Comparison of ENCODE assay signal across 17 mouse cellular contexts in the genomic region with DNA sequence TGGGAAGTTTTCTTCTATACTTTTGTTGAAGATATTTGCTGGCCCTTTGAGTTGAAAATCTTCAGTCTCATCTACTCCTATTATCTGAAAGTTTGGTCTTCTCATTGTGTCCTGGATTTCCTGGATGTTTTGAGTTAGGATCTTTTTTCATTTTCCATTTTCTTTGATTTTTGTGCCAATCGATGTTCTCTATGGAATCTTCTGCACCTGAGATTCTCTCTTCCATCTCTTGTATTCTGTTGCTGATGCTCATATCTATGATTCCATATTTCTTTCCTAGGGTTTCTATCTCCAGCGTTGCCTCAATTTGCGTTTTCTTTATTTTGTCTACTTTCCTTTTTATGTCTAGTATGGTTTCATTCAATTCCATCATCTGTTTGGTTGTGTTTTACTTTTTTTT. TPM values are rescaled to one million over a fixed set of nuclear protein-coding genes. Genes with fewer than 3 reads are reported as not detected.
"Had no signal": no experiment of that assay in that cellular context is flagged by ENCODE, and none has a peak within 500 bp of the region (broad histone marks: within the 10 kb centered on the region; RNA-seq: fewer than 3 reads in every experiment).

No protein-coding gene starts in this region.

RNA-seq across cellular contexts. Expression of gene Vmn2r91, which starts 17.4 kb away (rescaled TPM):
- total RNA-seq: megakaryocyte progenitor cell, adult 5-6 weeks; midbrain, postnatal 0 days; monocyte, adult 5-6 weeks had no signal
- polyA plus RNA-seq: liver, embryonic 14.5 days; liver, embryonic 16.5 days; lung, embryonic 15.5 days; lung, postnatal 0 days; macrophage; midbrain, embryonic 12.5 days; midbrain, embryonic 15.5 days; midbrain, postnatal 0 days; neural tube, embryonic 13.5 days; neural tube, embryonic 15.5 days; spleen, adult 2 months; stomach, embryonic 15.5 days; stomach, postnatal 0 days; testis, adult 2 months; thymus, adult 2 months had no signal

RNA-seq across cellular contexts. Expression of gene Vmn2r92, which starts 49.4 kb away (rescaled TPM):
- total RNA-seq: megakaryocyte progenitor cell, adult 5-6 weeks; midbrain, postnatal 0 days; monocyte, adult 5-6 weeks had no signal
- polyA plus RNA-seq: liver, embryonic 14.5 days; liver, embryonic 16.5 days; lung, embryonic 15.5 days; lung, postnatal 0 days; macrophage; midbrain, embryonic 12.5 days; midbrain, embryonic 15.5 days; midbrain, postnatal 0 days; neural tube, embryonic 13.5 days; neural tube, embryonic 15.5 days; spleen, adult 2 months; stomach, embryonic 15.5 days; stomach, postnatal 0 days; thymus, adult 2 months had no signal

RNA-seq across cellular contexts. Expression of gene Vmn2r124, which starts 53.0 kb away (rescaled TPM):
- total RNA-seq: megakaryocyte progenitor cell, adult 5-6 weeks; midbrain, postnatal 0 days; monocyte, adult 5-6 weeks had no signal
- polyA plus RNA-seq: liver, embryonic 14.5 days; liver, embryonic 16.5 days; lung, embryonic 15.5 days; macrophage; midbrain, embryonic 12.5 days; midbrain, embryonic 15.5 days; midbrain, postnatal 0 days; neural tube, embryonic 13.5 days; neural tube, embryonic 15.5 days; spleen, adult 2 months; stomach, embryonic 15.5 days; stomach, postnatal 0 days; testis, adult 2 months; thymus, adult 2 months had no signal
